Mouse (Mus musculus) CD4-positive, CD25-positive, alpha-beta regulatory T cell, adult 2 months (primary cell): ENCODE data around the gene Dync1li1.
A peak's percentile ranks its signal among the peaks of the same experiment; 100 is the strongest.

Source experiments
- DNase-seq: peaks from one replicate; pipeline ENCODE4 v3.0.0-alpha.2; 2012; ENCODE audit warnings: low read depth, low spot score

Dync1li1 gene

GRCm38 (mm10) chr9:114729911-114730805, 41.6 kb downstream of the Dync1li1 start:
- DNase-seq: peak; percentile 80

DNA sequence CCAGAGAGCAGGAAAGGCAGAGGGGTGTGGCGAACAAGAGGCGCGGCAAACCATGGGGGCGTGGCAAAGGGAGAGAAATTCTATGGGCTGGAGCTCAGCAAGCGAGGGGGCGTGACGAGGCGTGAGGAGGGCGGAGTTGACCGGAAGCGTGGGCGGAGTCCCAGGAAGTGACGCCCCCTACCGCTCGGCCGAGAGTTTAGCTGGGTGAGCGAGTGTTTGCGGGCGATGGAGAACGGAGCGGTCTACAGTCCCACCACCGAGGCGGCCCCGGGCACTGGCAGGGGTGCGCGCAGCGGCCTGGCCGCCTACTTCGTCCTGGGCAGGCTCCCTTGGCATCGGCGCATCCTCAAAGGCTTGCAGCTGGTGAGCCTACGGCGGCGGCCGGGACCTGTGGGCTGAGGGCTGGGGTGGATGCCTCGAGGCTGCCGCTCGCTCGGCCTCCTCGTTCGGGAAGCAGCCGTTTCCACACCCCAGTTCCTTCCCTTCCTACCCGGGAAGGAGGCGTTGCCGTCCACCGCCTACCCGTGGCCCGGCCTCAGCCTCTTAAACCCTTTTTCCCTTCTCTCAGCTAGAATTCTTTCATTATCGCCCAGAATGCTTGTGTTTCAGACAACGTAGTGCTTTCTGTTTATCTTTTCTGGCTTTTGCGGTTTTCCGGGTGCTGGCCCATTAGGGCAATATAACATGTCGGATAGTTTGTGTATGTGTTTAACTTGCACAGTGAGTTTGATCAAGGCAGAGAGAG, 42.6 kb downstream of the Dync1li1 start, which contains the start of gene Cmtm6:
TSS of gene Cmtm6 (plus strand) at position 106 of the 745 bp plus-strand sequence.
- peak; percentile 98 for DNase-seq

DNA sequence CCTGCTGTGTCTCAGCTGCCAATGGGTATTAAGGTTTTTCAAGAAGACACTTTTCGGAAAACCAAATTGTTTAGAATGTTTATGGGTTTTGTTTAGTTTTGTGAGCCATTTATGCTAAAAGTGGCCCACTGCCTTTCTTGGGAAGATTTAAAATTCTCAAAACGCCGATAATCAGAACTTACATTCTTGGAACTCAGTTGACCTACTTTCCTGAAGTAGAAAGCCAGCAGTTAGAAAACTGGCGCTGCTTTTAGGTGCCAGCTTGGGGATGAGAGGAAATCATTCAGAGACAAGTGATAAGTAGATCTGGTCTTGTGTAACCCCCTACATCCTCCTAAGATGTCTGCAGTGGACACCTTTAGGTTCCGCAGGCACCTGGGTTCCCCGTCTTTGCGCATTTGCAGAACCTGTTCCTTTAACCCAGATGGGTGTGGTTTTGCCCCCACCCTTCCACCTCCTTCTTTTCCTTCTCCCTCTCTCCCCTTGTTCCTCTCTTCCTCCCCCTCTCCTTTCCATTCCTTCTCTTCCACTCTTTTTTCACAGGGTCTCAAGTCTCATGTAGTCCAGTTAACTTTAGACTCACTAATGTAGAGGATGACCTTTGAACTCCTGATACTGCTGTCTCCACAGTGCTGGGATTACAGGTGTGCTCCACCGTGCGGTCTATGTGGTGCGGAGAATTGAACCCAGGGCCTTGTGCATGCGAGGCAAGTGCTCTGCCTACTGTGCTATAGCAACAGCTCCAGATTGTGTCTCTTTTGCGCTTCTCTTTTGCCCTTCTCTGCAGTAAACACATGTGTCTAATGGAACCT, 43.5 kb downstream of the Dync1li1 start:
- DNase-seq: peak; percentile 57

DNA sequence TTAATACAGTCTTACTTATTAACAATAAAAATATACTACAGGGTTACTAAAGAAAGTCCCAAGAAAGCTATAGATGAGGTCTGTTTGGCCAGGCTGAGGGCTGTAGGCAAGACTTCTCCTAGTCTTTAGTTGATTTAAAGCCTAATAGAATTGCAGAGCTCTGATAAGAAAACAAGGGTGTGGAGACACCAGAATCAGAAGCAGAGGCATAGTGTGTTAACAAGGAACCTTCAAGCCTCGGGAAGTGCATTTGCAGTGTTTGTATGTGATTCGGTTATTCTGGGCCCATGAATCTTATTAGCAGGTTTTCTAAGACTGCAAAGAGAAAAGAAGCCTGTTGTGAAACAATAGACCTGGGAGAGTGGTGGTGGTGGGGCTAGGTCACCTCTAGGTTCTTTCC, 44.6 kb downstream of the Dync1li1 start:
- DNase-seq: no peak

DNA sequence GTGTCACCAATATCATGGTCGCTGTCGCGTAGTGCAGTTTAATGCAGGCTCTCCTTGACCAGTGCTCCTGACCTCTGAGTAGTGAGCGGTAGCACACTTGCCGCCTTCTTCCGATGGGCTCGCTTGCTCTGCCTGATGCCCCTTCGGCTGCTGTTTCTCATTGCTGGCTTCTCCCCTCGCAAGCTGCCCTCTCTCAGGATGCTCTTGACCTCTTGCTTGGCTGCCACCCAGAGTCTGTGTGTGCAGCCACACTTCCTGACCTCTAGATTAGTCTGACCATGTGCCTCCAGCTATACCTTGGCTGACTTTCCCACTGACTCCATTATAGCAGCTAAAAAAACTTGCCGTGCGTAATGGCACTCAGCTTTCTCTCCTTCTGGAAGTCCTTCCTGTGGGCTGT, 47.9 kb downstream of the Dync1li1 start:
- DNase-seq: no peak

DNA sequence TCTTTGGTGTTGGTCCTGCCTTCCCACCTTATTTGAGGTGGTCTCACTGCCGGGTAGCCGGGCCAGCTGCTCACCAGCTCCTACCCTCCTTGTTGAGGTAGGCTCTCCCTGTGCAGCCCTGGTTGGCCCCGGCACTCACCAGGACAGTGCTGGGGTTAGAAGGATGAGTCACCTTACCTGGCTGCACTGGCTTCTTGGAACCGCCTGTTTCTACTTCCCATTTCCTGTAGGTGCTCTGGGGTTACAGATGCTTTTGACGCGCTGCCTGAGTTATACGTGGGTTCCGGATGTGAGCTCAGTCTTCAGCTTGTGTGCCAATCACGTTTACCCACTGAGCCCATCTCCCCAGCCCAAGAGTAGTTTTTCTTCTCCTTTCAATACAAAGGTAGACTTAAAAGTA, 51.7 kb downstream of the Dync1li1 start:
- DNase-seq: peak; percentile 73

GRCm38 (mm10) chr9:114742731-114743130, 54.1 kb downstream of the Dync1li1 start:
- DNase-seq: peak; percentile 65

- no peak for DNase-seq
Observed at GRCm38 (mm10) chr9:114745163-114745562, 56.6 kb downstream of the Dync1li1 start.

- DNase-seq: no peak
Observed at GRCm38 (mm10) chr9:114745654-114746053, 57.1 kb downstream of the Dync1li1 start.

GRCm38 (mm10) chr9:114747012-114747411, 58.4 kb downstream of the Dync1li1 start:
- DNase-seq: no peak

DNA sequence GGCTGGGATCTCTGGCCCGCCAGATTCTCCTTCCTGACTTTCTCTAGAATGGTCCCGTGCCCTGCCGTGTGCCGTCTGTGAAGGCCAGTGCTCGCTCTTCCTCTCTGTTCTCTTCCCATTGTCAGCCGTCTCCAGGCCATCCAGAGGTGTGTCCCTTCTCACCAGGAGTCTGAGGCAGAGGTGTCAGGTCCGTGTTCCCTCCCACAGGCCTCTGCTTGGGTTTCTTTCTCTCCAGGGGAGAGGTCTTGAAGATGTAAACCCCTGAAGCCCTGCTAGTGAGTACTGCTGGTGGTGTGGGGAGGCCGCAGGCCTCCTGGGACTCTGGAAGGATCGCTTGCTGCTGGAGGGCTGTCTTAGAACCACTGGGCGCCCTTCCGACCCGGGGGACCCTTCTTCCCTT, 58.9 kb downstream of the Dync1li1 start:
- no peak for DNase-seq

- DNase-seq: no peak
Observed at GRCm38 (mm10) chr9:114751582-114751981, 63.0 kb downstream of the Dync1li1 start.

GRCm38 (mm10) chr9:114752311-114752710, 63.7 kb downstream of the Dync1li1 start:
- DNase-seq: peak; percentile 68

DNA sequence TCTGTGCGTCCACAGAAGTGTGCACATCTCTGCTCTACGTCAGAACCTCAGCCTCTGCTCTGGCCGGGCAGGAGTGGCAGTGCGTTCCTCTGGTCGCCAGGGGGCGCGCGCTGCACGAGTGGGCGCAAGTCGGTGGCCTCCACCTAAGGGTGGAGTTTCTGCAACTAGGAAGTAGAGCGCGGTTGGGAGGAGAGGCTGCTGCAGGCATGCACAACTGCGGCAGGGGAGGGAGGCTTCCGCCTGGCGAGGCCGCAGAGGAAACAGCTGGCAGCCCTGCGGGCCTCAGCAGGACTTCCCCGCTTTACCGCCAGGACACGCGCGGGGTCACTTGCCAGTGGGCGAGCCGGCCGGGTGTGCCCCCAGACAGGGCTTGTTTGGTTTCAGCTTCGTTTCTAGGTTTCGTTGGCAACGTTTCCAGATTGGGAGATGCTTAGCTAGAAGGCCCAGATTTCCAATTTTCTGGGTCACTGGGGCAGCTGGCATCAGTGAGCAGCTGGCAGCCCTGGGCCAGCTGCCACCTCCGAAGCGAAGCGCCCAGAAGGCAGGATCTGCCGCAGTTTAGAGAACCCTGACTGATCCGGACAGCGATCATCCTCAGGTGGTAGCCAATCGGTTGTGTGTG, 64.4 kb downstream of the Dync1li1 start:
- peak; percentile 97 for DNase-seq

- DNase-seq: peak; percentile 62
Observed at GRCm38 (mm10) chr9:114758272-114758671, 69.7 kb downstream of the Dync1li1 start.

DNA sequence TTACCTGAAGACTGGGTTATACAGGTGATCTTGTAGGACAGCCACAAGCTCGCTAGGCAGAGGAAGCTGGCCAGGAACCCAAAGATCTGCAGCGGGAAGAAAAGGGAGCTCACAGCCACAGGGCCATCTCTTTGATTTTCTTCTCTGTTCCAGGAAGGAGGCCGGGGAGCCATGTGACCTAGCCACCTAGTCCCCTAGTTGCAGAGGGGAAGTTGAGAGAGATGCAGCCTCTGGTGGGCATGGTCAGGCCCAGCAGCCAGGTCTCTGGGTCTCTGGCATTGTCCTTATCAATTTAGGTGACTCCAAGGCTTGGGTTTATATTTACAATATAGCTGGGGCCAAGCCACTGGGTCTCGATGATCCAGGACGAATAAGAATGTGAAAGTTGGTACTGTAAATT, 70.2 kb downstream of the Dync1li1 start:
- no peak for DNase-seq

DNA sequence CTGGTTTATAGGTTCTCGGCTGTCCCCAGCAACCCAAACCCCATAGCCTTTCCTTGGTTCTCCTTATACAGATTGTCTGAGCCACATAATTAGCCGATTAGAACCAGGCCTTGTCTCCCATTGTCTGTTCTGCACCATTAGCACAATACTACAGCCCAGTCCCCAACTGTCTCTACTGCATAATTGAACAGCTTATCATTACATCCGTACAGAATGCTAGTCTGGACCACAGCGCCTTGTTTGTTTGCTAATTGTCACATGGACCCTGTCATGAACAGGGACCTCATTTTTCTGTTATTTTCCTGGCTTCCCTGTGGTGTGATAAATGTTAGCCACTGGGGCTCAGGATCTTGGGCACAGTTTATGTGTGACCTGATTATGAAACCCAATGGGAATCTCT, 71.3 kb downstream of the Dync1li1 start:
- DNase-seq: no peak

- DNase-seq: peak; percentile 53
Observed at GRCm38 (mm10) chr9:114760353-114760752, 71.8 kb downstream of the Dync1li1 start.

DNA sequence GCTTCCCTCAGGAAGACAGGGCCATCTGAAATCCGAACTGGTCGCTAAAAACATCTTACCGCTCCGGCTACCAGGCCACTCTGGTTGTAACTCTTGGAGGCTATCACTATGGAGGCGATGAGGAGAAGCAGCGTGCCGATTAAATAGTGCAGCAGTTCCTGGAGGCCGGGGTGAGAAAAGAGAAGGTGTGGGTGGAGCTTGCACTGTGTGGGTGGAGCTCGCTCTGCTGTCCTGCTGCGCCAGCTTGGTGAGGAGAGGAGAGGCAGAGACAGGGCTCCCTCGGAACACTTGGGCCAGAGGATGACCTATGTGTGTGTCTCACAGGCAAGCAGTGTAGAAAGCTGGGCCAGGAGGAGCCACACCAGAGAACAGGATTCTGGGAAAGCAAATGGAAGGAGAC, 73.3 kb downstream of the Dync1li1 start:
- DNase-seq: peak; percentile 39

DNA sequence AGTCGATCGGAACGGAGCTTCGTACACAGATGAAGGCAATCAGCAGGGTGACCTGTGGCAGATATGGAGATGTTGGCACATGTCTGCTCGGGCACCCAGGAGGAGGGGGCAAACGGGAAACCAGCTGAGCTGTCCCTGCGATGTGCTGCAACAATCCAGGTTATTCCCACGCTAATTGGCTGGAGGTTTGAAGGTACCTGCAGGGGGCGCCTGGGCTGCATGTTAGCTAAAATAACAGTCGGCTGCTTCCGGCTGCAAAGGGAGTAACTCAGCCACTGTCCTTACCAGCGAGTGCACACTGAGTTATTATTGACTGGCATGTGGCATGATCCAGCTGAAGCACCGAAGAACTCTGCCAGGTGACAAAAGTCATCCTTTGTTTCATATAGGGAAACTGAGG, 74.8 kb downstream of the Dync1li1 start:
- peak; percentile 72 for DNase-seq

DNA sequence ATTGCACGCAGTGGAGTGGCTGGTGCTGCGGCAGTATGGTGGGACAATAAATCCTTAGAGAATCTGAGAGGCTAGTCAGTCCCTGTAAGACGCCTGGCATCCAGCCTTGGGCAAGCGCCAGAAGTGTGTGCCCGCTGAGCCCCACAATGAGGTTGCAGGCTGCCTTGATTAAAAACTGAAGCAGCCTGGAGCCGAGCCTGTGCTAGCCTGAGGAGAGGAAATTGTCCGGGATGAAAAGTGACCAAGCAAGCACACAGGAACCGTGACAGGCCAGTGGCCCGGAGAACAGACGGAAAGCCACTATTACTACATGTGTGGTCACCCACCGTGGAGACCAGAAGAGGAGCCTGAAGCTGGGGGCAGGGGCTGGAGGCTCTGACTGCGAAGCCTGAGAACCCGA, 78.4 kb downstream of the Dync1li1 start:
- no peak for DNase-seq
